Mouse (Mus musculus): ENCODE results near the gene Wscd1. TPM values are rescaled to one million over a fixed set of nuclear protein-coding genes. Genes with fewer than 3 reads are reported as not detected.
"Not testable (repeated sequence)": the region's sequence is repeated elsewhere in the genome, so short reads cannot be mapped to it uniquely, and the experiment has no call there.

Wscd1 gene
- polyA plus RNA-seq, 1 experiment from 2014 or later: 58.4 TPM

DNA sequence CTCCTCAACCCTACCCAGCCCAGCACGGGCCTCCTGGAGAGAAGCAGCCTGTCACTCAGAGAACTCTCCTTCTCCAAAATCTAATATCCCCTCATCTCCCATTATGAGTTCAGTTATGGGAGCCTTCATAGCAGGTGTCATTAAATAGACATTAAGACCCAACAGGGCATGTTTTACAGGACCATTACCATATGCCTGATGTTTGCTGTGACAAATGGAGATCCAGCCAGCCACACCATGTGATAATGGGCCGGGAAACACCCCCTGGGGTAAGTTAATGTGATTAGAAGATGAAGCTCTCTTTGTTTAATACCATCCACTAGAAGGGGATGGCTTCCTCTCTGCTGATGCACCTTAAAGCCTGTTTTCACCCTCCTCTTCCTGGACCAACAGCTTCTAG is 62.1 kb downstream of the Wscd1 start:
- ATAC-seq (replicated peaks): no peak
- H3K27ac ChIP-seq (replicated peaks): no peak overlapping the region
- H3K27me3 ChIP-seq: no peaks in the 10 kb centered on the region
- no peak overlapping the region for H3K4me2 ChIP-seq (replicated peaks)
- H3K4me3 ChIP-seq: no peak overlapping the region
- H3K36me3 ChIP-seq: no peaks in the 10 kb centered on the region
- no peaks in the 10 kb centered on the region for H3K9me3 ChIP-seq
- H3K4me1 ChIP-seq: peaks cover 4% of the 10 kb centered on the region; the same call in 1 of the 2 replicates
- 60% methylated on average over 2 of the region's 2 CpGs for WGBS
- H3K9ac ChIP-seq (replicated peaks): no peak overlapping the region

DNA sequence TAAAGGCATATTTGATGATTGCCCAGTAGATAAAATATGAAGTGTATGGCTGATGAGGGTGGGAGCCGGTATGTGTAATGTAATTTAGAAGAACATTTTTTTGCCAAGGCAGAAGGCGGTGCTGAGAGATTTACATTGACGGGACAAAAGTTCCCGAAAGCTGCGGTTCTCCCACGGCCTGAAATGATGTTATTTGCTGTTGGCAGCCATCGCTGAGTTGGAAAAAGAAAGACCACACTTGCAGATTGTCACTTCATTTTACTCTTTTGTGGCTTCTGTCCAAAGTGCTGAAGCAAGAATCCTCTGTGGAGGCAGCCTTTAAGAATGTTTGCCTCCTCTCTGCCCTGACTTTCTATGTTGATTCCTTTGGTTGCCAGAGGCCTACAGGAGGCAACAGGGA is 63.2 kb downstream of the Wscd1 start:
- WGBS: 75% methylated on average over 7 of the region's 7 CpGs
- ATAC-seq (replicated peaks): no peak
- H3K9ac ChIP-seq (replicated peaks): no peak overlapping the region
- no peaks in the 10 kb centered on the region for H3K27me3 ChIP-seq
- H3K9me3 ChIP-seq: no peaks in the 10 kb centered on the region
- peaks cover 4% of the 10 kb centered on the region; the same call in 1 of the 2 replicates for H3K4me1 ChIP-seq
- no peak overlapping the region for H3K27ac ChIP-seq (replicated peaks)
- no peak overlapping the region for H3K4me3 ChIP-seq
- H3K36me3 ChIP-seq: no peaks in the 10 kb centered on the region
- H3K4me2 ChIP-seq (replicated peaks): no peak overlapping the region

DNA sequence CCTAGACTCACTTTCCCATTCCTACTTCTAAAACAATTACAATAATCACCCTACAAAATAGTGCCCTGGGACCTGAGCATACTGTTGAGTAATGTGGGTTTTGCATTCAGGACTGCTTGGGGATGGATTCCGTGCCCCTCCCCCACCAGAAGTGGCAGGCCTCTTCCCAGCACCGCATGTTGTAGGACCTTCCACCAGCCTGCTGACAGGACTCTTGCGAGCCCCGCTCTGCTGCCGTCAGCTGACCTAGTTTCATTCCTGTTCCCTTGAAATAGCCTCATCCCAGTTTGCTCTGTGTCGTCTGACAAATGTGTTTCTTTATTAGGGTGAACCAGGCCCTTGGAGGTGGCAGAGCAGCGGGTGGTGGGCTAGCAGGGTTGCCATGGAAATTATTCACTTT is 64.8 kb downstream of the Wscd1 start:
- WGBS: 48% methylated on average over 7 of the region's 7 CpGs
- H3K9me3 ChIP-seq: no peaks in the 10 kb centered on the region
- H3K4me2 ChIP-seq (replicated peaks): no peak overlapping the region
- H3K4me3 ChIP-seq: no peak overlapping the region
- H3K27ac ChIP-seq (replicated peaks): no peak overlapping the region
- no peak overlapping the region for H3K9ac ChIP-seq (replicated peaks)
- no peaks in the 10 kb centered on the region for H3K36me3 ChIP-seq
- H3K27me3 ChIP-seq: no peaks in the 10 kb centered on the region
- peaks cover 4% of the 10 kb centered on the region; the same call in 1 of the 2 replicates for H3K4me1 ChIP-seq
- no peak for ATAC-seq (replicated peaks)

DNA sequence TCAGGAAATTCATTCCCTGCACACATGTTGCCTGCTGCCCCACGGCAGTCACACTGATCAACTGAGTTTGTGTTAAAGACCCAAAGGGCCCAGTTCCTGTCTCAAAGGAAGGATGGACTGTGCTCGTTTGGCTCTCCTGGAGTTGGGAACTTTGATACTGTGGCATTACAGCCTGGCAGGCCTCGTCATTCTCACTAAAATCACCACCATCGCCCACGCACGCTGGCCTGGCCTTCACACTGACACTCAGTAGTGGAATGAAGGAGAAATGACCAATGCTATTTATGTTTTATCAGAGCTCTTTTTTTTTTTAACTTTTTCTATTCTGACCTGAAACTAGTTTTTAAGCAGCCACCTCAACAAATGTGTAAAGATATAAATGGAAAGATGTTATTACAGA is 65.6 kb downstream of the Wscd1 start:
- H3K9ac ChIP-seq (replicated peaks): no peak overlapping the region
- ATAC-seq (replicated peaks): no peak
- H3K36me3 ChIP-seq: no peaks in the 10 kb centered on the region
- peaks cover 4% of the 10 kb centered on the region; the same call in 1 of the 2 replicates for H3K4me1 ChIP-seq
- H3K4me3 ChIP-seq: no peak overlapping the region
- WGBS: 83% methylated on average over 6 of the region's 6 CpGs
- H3K27ac ChIP-seq (replicated peaks): no peak overlapping the region
- H3K9me3 ChIP-seq: no peaks in the 10 kb centered on the region
- no peaks in the 10 kb centered on the region for H3K27me3 ChIP-seq
- no peak overlapping the region for H3K4me2 ChIP-seq (replicated peaks)

DNA sequence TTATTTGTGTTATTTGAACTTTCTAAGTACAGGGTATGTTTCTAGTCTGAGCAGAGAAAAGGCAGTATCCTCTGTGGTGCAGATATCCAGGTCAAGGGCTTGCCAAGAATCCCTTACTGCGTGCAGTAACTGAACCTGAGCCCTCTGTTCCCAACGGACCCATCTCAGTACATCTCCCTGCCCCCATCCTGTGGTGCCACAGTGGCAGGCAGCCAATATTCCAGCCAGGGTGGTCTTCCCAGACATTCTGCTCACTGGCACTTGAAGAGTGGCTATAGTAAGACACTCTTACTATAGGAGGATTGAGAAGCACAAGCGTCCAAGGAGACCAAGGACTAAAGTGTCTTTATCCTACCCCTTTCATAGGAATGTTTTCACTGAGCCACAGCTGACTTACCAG is 67.2 kb downstream of the Wscd1 start:
- 64% methylated on average over 3 of the region's 3 CpGs for WGBS
- no peak overlapping the region for H3K27ac ChIP-seq (replicated peaks)
- ATAC-seq (replicated peaks): no peak

DNA sequence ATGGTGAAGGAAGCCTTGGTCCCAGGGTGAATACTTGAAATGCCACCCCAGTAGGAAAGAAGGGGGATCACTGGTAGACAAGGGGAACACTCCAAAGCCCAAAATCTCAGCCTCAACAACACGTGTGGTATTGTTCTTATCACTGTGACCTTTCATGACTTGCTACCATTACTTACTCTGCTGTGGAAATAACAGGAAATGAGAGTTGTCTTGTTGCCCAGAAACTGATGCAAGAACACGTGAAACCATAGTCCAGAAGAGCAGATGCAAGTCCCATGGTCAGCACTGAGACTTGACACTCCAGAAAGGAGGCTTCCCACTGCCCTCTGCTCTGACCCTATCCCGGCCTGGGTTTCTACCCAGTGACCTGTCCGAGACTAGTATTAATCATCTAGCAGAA is 67.6 kb downstream of the Wscd1 start:
- WGBS: 82% methylated on average over 4 of the region's 4 CpGs
- ATAC-seq (replicated peaks): no peak
- no peak overlapping the region for H3K9ac ChIP-seq (replicated peaks)

More for the DNA sequence above, 67.2 kb downstream of the Wscd1 start:
- Histone ChIP-seq H3K9ac (replicated peaks) (no peak overlapping the region), H3K4me3 (no peak overlapping the region), H3K27me3 (no peaks in the 10 kb centered on the region), H3K4me1 (peaks cover 15% of the 10 kb centered on the region), H3K36me3 (no peaks in the 10 kb centered on the region), H3K4me2 (replicated peaks) (no peak overlapping the region), H3K9me3 (no peaks in the 10 kb centered on the region)

DNA sequence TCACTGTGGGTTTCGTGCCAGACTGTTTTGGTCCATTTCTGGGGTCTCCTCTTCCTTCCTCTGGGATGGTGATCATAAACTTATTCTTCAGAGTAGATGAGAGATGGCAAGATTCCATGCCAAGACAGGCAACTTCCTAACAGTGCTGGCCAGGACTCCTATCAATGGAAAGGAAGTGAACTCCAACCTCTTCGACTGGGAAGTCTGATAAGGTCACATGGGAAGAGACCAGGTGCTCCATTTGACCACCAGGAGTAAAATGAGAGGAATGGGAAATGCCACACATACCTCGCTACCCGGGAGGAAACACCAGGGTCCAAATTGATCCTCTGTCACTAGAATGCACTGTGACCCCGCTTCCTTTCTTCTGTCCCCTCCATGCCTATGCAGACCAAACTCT is 68.4 kb downstream of the Wscd1 start:
- ATAC-seq (replicated peaks): no peak
- no peaks in the 10 kb centered on the region for H3K9me3 ChIP-seq
- H3K4me3 ChIP-seq: no peak overlapping the region
- H3K36me3 ChIP-seq: no peaks in the 10 kb centered on the region
- H3K27me3 ChIP-seq: no peaks in the 10 kb centered on the region
- H3K27ac ChIP-seq (replicated peaks): no peak overlapping the region
- WGBS: 80% methylated on average over 5 of the region's 5 CpGs
- peaks cover 15% of the 10 kb centered on the region for H3K4me1 ChIP-seq
- H3K9ac ChIP-seq (replicated peaks): no peak overlapping the region
- H3K4me2 ChIP-seq (replicated peaks): no peak overlapping the region

More for the DNA sequence above, 67.6 kb downstream of the Wscd1 start:
- Histone ChIP-seq H3K36me3 (no peaks in the 10 kb centered on the region), H3K4me2 (replicated peaks) (no peak overlapping the region), H3K4me3 (no peak overlapping the region), H3K27ac (replicated peaks) (no peak overlapping the region), H3K9me3 (no peaks in the 10 kb centered on the region), H3K4me1 (peaks cover 15% of the 10 kb centered on the region), H3K27me3 (no peaks in the 10 kb centered on the region)

DNA sequence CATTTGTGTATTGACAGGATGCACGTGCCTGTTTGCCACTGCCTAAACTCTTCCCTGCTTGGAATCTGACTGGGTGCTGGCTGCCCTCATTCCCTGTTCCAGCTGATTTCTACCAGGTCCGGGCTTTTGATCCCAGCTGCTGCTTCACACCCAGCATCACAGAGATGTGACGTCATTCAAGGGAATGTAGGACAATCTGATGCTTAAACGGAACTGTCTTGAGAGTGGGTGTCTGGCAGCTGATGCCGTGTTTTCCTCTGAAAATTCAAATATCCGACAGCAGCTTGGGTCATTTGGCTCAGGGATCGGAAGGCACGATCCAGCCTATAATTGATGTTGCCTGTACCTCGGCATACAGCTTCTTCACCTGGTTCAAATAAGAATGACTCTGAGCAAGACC is 70.2 kb downstream of the Wscd1 start:
- H3K36me3 ChIP-seq: no peaks in the 10 kb centered on the region
- no peak overlapping the region for H3K4me2 ChIP-seq (replicated peaks)
- H3K9me3 ChIP-seq: no peaks in the 10 kb centered on the region
- no peak overlapping the region for H3K9ac ChIP-seq (replicated peaks)
- H3K4me3 ChIP-seq: no peak overlapping the region
- ATAC-seq (replicated peaks): no peak
- no peaks in the 10 kb centered on the region for H3K27me3 ChIP-seq
- H3K27ac ChIP-seq (replicated peaks): no peak overlapping the region
- 74% methylated on average over 9 of the region's 9 CpGs for WGBS
- H3K4me1 ChIP-seq: peaks cover 11% of the 10 kb centered on the region

DNA sequence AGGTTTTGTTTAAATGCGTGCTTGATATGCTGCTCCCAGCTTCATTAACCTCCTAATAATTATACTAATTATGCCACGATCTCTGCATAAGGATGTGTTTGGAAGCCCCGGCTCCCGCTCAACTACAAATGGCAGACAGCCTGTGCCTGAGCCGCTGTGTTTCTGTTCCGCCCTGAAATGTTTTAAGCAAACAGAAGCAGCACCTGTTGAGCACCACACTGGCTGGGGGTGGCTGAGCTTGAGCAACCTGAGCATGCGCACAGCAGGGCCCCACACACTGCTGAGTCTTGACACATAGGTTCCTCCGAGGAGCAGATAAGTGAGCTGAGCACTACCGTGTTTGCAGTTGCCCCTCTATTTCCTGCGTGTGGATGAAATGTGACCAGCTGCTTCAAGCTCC is 71.1 kb downstream of the Wscd1 start:
- Histone ChIP-seq H3K36me3 (no peaks in the 10 kb centered on the region), H3K27me3 (no peaks in the 10 kb centered on the region), H3K4me2 (replicated peaks) (peak overlapping the region; percentile 44), H3K4me3 (peak overlapping the region; percentile 25), H3K27ac (replicated peaks) (no peak overlapping the region), H3K9me3 (no peaks in the 10 kb centered on the region), H3K4me1 (peaks cover 11% of the 10 kb centered on the region), H3K9ac (replicated peaks) (0 out of 2 replicates have a peak overlapping the region, but pooled peaks have one; percentile 8)
- WGBS: 21% methylated on average over 10 of the region's 10 CpGs
- ATAC-seq (replicated peaks): peak; percentile 61

DNA sequence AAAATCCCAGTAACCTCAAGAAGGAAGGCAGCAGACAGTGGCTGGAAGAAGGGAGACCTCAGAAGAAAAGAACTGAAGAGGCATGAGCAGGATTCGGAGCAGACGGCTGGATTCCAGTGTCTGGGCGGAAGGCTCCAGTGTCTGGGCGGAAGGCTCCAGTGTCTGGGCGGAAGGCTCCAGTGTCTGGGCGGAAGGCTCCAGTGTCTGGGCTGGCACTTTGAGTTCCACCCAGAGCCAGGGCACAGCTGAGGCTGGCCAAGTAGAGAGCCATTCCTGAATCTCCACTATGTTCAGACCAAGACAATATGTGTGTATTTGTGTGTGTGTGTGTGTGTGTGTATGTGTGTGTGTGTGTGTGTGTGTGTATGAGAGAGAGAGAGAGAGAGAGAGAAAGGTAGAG is 71.8 kb downstream of the Wscd1 start:
- not testable (repeated sequence) for ATAC-seq (replicated peaks); H3K9me3 ChIP-seq; H3K27me3 ChIP-seq; H3K36me3 ChIP-seq; H3K27ac ChIP-seq (replicated peaks); H3K9ac ChIP-seq (replicated peaks)
- 84% methylated on average over 6 of the region's 6 CpGs for WGBS
- Histone ChIP-seq H3K4me3 (peak overlapping the region; percentile 25; the same call in 1 of the 2 replicates), H3K4me2 (replicated peaks) (peak overlapping the region; percentile 44), H3K4me1 (peaks cover 11% of the 10 kb centered on the region)

DNA sequence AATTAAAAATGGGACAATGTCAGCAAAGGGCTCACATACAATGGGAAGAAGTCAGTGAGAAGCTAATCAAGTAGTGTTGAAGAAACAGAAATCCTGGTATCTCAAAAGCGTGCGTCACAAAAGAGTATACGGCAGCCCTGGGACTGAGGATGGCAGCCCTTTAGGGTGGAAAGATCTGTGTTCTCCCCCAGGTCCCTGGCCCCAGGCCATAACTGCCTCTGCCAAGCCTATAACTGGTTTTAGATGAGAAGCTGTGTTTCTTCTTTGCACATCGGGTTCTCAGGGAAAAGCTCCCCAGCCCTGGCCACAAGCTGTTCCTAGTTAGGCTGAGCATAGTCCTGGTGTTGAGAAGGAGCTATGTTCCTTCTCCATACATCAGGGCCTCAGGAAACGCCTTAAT is 72.3 kb downstream of the Wscd1 start:
- no peak overlapping the region for H3K4me3 ChIP-seq
- H3K4me2 ChIP-seq (replicated peaks): no peak overlapping the region
- no peak for ATAC-seq (replicated peaks)
- H3K27me3 ChIP-seq: no peaks in the 10 kb centered on the region
- WGBS: 88% methylated on average over 5 of the region's 5 CpGs
- H3K9ac ChIP-seq (replicated peaks): no peak overlapping the region
- no peak overlapping the region for H3K27ac ChIP-seq (replicated peaks)
- H3K9me3 ChIP-seq: no peaks in the 10 kb centered on the region
- H3K36me3 ChIP-seq: no peaks in the 10 kb centered on the region
- H3K4me1 ChIP-seq: peaks cover 11% of the 10 kb centered on the region

DNA sequence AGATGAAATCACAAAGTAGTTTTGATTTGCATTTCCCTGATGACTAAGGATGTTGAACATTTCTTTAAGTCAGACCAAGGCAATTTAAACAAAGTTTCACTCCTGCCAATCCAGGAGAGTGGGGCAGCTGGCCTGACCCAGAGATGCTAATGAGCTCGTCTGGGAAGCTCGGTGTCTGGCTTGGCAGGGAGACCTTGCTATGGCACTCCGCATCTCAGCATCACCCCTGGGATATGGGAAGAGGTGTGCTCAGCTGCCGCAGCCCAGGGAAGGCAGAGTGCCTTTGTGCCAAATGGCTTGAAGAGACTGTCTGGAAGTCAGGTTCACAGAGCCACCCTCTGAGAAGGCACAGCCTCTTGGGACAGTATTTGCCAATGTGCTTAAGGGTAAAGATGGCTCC is 75.3 kb downstream of the Wscd1 start:
- Histone ChIP-seq H3K27me3 (no peaks in the 10 kb centered on the region), H3K4me2 (replicated peaks) (no peak overlapping the region), H3K9ac (replicated peaks) (no peak overlapping the region), H3K4me1 (peaks cover 11% of the 10 kb centered on the region), H3K4me3 (no peak overlapping the region), H3K27ac (replicated peaks) (no peak overlapping the region), H3K9me3 (no peaks in the 10 kb centered on the region), H3K36me3 (no peaks in the 10 kb centered on the region)
- 42% methylated on average over 4 of the region's 4 CpGs for WGBS
- ATAC-seq (replicated peaks): no peak
